Mouse (Mus musculus) layer of hippocampus, postnatal 36 days (tissue): Measurements from ENCODE around the gene Pilra. TPM values are rescaled to one million over a fixed set of nuclear protein-coding genes. Genes with fewer than 3 reads are reported as not detected.

ENCODE experiments used
- DNase-seq, 2 experiments: peaks; one replicate each; pipeline ENCODE4 v3.0.0; 2022
- total RNA-seq, 2 experiments: library from RNA; stranded (reverse); gene quantifications; 2 replicates each; pipeline ENCODE4 v1.2.3; 2021

The Pilra gene
- total RNA-seq, 2 experiments from 2014 or later, result 0.67 to 1.3 TPM

DNA sequence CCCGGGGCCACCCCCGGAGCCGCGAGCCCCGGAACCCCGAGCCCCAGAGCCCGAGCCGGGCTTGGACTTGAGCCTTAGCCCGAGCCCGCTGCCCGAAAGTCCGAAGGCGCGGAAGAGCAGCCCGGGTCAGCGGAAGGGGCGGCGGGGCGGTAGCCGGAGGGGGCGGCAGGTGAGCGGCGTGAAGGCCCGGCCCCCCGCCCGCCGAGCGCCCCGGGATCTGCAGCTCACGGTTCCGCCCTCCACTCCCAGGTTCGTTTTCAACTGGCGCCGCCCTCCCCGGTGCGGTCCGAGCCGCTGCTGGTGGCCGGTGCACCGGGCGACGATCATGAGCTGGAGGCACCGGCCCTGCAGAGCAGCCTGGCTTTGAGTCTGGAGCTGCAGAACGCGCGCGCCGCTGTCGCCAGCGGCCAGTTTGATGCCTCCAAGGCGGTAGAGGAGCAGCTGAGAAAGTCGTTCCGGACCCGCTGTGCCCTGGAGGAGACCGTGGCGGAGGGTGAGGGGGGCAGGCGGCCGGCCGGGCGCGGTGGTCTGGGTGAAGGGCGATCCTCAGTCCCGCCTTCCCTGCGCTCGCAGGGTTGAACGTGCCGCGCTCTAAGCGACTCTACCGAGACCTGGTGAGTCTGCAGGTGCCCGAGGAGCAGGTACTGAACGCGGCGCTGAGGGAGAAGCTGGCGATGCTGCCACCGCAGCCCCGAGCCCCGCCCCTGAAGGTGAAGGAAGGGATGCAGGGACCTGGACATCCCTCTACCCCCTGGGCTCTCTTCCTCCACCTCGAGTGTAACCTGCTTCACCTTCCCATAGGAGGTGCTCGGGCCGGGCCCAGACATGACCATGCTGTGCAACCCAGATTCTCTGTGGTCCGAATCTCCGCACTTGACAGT lies 56.8 kb downstream of the Pilra start:
- no peak for DNase-seq

DNA sequence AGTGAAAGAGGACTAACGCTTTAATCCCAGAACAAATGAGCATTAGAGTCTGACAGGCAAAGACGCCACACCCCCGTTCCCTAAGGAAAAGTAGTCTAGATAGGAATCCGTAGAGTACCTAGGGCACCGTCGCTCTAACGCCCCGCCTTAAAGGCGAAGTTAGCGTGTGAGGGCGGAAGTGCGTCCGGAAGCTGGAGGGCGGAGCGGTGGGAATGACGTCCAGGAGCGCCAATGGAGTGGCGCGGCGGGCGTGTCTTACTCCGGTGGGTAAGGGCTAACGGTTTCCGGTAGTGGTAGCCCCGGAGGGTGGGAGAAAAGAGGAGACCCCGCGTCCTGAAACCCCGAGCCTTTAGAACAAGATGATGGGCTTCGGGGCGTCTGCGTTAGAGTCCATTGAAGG lies 57.4 kb downstream of the Pilra start, which contains the start of gene Ppp1r35:
Gene Ppp1r35, plus strand, starts transcription at position 215 of the 400 bp plus-strand sequence.
- peak; percentile 96 to 97 for DNase-seq

DNA sequence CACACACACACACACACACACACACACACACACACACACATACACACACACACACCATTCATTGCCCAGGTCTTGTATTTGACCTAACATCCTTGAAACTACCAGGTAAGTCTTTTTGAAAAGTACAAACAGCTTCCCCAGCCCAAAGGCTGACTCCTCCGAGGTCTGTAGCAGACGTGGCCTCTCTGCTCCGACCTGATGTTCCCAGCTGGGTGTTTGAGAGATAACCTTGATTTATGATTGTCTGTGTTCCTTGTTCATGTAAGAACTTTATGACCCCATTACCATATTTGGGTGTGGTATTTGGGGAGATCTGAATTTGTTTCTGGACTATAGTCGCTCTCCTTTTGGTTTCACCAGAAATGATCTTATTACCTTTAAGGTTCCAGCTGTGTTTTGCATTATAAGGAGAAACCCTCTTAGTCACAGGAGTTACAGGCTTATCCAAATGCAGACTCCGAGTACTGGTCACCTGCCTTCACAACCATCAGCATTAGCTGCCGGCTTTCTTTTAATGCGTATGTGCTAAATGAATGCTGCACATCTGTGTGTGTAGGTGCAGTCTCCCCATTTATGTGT lies 58.7 kb downstream of the Pilra start:
- DNase-seq, result no peak

DNA sequence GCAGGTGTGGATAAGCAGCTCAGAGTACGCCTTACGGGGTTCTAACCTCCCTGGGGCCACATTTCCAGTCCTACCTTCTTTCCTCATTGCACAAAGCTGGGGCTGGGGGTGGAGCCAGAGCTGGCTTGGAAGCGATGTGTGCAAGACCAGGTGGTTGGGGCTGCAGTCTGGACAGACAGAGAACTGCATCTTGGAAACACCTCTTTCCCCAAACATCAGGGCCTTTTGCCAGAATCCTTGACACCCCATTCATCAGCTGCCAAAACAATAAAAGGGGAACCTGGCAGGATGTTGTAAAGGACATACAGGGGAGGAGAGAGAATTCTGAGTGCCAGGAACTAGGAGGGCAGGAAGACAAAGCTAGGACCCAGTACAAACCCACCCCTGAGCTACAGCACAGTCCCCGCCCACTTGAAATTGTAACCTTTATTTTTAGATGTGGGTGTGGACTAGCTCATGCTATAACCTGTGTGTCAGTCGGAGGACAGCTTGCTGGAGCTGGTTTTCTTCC lies 59.6 kb downstream of the Pilra start:
- no peak for DNase-seq

DNA sequence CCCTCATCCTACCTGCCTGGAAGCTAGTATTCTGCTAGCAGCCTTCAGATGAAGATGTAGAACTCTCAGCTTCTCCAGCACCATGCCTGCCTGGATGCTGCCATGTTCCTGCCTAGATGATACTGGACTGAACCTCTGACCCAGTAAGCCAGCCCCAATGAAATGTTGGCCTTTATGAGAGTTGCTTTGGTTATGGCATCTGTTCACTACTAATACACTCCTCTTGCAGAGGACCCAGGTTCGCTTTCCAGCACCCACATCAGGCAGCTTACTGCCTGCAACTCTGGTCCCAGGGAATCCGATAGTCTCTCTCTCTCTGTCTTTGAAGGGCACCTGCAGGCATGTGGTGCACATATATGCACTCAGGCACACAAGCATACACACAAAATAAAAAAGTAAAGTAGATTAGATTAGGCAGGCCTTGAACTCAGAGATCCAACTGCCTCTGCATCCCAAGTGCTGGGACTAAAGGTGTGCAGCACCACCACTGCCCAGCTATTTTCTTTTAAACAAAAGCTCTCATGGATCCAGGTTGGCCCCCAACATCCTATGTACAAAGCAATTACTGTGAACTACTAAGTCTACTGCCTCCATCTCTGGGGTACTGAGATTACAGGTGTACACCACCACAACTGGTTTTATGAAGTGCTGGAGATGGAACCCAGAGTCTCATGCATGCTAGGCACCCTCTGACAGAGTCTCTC lies 60.3 kb downstream of the Pilra start:
- no peak for DNase-seq

DNA sequence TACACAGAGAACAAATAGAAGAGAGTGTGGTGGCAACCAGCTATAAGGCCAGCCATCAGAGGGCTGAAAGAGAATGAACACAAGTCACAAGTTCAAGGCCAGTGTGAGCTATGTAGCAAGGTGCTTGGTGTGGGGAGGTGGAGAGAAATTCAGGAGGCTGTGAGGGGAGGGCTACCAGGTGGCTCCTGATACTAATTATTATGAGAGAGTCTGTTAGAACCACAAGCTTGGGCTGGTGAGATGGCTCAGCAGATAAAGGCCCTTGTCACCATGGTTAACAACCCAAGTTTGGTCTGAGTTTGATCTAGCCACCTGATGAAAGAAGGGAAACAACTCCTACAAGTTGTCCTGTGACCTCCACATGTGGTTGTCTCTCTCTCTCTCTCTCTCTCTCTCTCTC lies 63.3 kb downstream of the Pilra start:
- no peak for DNase-seq

Other genes starting within 250 kb of the Pilra start
- gene Mospd3, start 235.2 kb downstream of the Pilra start, total RNA-seq, result 10 to 100 TPM; 26.0 to 27.4 TPM
- gene Pcolce, start 222.5 kb downstream of the Pilra start, total RNA-seq, result 1 to 10 TPM; 8.4 to 8.8 TPM
- under 1 TPM; 0.18 to 0.77 TPM for gene Fbxo24, start 207.3 kb downstream of the Pilra start, total RNA-seq
- gene Lrch4, start 207.2 kb downstream of the Pilra start, total RNA-seq, result 10 to 100 TPM; 21.8 to 25.3 TPM
- gene Gm20605, start 207.1 kb downstream of the Pilra start, total RNA-seq, result 10 to 100 TPM; 18.6 to 23.9 TPM
- gene Sap25, start 194.9 kb downstream of the Pilra start, total RNA-seq, result 10 to 100 TPM; 10.1 to 13.3 TPM
- gene Irs3, start 190.6 kb downstream of the Pilra start, total RNA-seq, result under 1 TPM; 0.15 to 0.28 TPM
- gene Agfg2, start 151.6 kb downstream of the Pilra start, total RNA-seq, result 10 to 100 TPM; 57.7 to 61.1 TPM
- gene Nyap1, start 94.7 kb downstream of the Pilra start, total RNA-seq, result 10 to 100 TPM; 65.4 to 66.3 TPM
- 100 to 1,000 TPM; 170 to 176 TPM for gene Tsc22d4, start 90.6 kb downstream of the Pilra start, total RNA-seq
- gene Ppp1r35, start 57.4 kb downstream of the Pilra start, total RNA-seq, result 10 to 100 TPM; 24.1 to 24.6 TPM
- 10 to 100 TPM; 40.8 to 44.5 TPM for gene Mepce, start 48.6 kb downstream of the Pilra start, total RNA-seq
- gene Zcwpw1, start 48.5 kb downstream of the Pilra start, total RNA-seq, result 1 to 10 TPM; 5.2 to 7.1 TPM
- not detected for gene Pilrb1, start 21.8 kb upstream of the Pilra start, total RNA-seq
- not detected for gene Pilrb2, start 35.5 kb upstream of the Pilra start, total RNA-seq
- under 1 TPM in 1 of 2 experiments, not detected in 1; 0.25 TPM for gene Cyp3a13, start 85.3 kb upstream of the Pilra start, total RNA-seq
- gene Gjc3, start 126.8 kb upstream of the Pilra start, total RNA-seq, result 10 to 100 TPM; 26.5 to 31.6 TPM
- not detected for gene Azgp1, start 145.2 kb upstream of the Pilra start, total RNA-seq
- gene Smok3a, start 185.0 kb upstream of the Pilra start, total RNA-seq, result not detected
- gene Smok3b, start 185.1 kb upstream of the Pilra start, total RNA-seq, result not detected
- not detected for gene Smok3c, start 216.9 kb upstream of the Pilra start, total RNA-seq
- 10 to 100 TPM; 41.5 to 41.9 TPM for gene Zkscan1, start 248.8 kb upstream of the Pilra start, total RNA-seq